Mouse (Mus musculus) MN1 (cell line): ENCODE measurements at regions not wholly inside any gene's neighbourhood (a gene's known extent, or its start where the extent isn't known, plus 50 kb on each side); places are given as distances from the start of the nearest gene placed in this dataset.
A peak's percentile ranks its signal among the peaks of the same experiment; 100 is the strongest.
"Not testable (repeated sequence)": the region's sequence is repeated elsewhere in the genome, so short reads cannot be mapped to it uniquely, and the experiment has no call there.

Experiments used
- DNase-seq: peaks from one replicate; pipeline ENCODE4 v3.0.0-alpha.2; 2016; ENCODE audit warnings: low spot score

DNA sequence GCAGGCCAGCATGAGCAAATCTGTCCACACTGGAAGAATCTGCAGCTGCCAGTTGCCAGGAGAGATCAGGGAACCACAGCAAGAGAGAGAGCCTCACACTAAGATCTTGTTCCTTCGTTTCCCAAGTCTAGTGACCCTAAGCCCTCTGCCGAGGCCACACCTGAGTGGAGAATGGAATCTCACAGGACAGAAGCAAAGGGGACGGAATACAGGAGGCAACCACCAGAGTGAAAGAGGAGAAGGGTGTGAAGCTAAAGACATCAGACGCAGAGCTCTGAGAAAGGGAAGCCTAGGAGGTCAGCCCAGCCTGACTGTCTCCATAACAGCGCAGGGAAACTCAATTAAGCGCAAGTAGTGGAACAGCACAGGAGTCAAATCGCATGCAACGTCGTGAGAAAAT, 75.0 kb downstream of the Suds3 start:
- DNase-seq = no peak

DNA sequence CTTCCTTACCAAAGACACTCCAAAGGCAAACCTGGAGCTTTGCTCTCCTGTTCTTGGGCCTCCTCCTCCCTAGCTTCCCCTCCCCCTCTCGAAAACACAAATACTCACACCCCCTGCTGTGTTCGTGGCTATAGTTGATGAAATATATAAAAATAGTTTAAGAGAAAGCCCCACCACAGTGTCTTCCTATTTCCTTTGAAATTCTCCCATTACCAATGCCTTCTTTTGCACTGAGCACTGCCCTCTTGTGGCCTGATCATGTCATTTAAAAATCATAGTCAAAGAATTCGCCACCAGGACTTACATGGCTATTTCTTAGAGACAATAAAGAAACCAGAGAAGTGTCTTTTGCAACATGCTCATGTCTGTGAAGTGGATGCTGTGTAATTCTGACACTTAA, 78.7 kb downstream of the Suds3 start:
- DNase-seq = peak; percentile 64

- no peak for DNase-seq
Measured at GRCm38 (mm10) chr5:117032130-117032529, 83.8 kb downstream of the Suds3 start.

DNA sequence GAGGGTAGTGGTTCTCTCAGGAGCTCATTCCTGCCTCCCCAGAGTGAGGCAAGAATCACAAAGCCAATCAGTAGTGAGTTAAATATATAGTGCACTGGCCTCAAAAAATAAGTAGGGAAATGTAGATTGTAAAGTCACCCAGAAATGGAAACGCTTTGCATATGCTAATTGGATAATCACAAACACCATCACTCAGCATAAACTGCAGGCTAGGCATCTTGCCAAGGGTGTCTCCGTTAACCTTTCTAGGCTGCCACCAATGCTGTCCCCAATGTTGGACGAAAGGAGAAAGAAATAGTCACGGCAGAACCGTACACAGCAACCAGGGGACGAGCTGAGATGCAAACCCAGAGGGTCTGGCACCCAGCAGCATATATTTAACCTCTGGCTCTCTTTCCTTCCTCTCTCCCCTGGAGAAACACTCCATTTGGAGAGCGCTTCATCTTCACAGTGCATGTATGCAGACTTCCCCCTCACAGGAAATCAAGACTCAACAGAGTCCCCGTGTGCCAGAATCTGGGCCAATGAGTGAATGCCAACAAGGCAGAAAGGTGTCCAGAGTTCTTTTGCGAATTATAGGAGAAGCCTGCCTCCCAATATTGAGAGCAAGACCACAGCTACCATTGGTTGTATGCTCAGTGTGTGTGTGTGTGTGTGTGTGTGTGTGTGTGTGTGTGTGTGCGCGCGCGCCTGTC, 90.1 kb downstream of the Suds3 start:
- DNase-seq = no peak

DNA sequence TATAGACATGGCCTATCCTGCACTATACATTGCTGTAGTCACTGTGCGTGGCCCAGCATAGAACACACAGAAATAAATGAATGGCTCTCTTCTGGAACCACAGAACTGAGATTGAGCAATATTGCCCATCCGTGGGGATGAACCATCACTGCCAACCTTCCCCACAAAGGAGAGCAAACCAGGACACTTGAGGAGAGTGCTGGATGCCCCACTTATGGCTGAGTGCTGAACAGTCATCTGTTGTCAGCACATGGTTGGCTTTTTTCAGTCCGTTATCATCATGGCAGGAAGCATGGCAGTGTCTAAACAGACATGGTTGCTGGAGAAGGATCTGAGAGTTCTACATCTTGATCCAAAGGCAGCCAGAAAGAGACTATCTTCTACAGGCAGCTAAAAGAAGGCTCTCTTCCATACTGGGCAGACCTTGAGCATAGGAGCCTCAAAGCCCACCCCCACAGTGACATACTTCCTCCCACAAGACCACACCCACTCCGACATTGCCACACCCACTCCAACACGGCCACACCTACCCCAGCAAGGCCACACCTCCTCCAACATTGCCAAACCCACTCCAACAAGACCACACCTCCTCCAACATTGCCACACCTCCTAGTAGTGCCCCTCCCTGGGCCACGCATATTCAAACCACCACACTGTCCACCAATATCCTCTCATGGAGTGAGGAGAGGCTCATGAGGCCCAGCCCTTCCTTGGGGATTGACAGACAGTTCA, 97.3 kb downstream of the Suds3 start:
- no peak for DNase-seq

- no peak for DNase-seq
Measured at GRCm38 (mm10) chr5:117011128-117011527, 104.8 kb downstream of the Suds3 start.

- no peak for DNase-seq
Measured at GRCm38 (mm10) chr5:117000770-117001201, 115.1 kb downstream of the Suds3 start.

- no peak for DNase-seq
Measured at GRCm38 (mm10) chr5:116994508-116994907, 121.4 kb downstream of the Suds3 start.

DNA sequence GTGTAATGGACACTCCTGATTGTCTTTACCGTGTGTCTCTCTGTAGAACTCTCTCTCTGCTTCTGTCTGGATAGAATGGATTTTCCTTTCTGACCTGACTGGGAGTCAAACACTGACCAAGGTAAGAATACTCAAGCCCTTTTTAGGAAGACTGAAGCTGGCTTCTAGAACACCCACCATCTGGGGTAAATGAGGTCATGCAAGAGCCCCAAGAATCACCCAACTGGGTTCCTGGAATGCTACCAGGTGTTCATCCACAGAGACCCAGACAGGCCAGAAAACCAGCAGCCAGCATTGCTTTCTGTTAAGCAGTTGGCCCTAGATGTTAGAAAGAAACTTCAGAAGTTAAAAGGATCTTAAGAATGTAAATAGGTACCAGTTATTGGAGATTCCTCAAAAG, 122.2 kb downstream of the Suds3 start:
- no peak for DNase-seq

DNA sequence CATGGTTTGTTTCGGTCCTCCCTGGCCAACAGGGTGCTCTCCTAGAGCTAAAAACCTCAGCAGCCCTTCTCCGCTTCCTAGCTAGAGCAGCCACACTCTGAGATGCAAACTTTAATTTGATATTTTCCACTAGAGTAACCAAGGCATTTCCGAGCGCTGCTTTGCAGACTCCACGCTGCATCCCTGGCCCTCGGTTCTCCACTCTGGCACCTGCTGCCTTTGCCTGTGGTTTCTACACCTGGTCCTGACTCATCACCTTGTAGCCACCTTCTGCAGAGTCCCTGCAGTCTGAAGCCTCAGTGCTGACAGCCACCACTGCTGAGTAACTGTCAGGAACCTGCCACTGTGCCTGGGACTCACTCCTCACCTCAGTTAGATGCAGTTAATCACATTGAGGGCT, 124.5 kb downstream of the Suds3 start:
- DNase-seq = no peak

- not testable (repeated sequence) for DNase-seq
Measured at GRCm38 (mm10) chr5:116971474-116971873, 144.4 kb downstream of the Suds3 start.

DNA sequence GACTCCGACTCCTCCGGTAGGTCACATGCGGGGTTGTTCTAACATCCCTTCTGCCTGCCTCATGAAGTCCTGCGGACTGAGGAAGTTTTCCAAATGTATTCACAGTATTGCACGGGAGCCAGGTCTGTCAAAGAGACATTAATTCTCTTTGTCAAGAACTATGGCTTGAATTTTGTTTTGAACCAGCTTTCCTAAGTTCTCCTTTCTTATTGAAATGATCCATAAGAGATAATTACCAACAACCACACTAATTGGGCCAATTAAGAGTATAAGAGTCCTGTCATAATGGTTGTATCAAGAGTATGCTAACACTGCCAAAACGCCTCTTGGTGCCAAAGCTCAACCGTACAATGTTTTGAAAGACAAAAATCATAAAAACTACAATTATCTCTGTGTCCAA, 151.7 kb downstream of the Suds3 start:
- no peak for DNase-seq

- DNase-seq = no peak
Measured at GRCm38 (mm10) chr5:116963106-116963505, 152.8 kb downstream of the Suds3 start.

DNA sequence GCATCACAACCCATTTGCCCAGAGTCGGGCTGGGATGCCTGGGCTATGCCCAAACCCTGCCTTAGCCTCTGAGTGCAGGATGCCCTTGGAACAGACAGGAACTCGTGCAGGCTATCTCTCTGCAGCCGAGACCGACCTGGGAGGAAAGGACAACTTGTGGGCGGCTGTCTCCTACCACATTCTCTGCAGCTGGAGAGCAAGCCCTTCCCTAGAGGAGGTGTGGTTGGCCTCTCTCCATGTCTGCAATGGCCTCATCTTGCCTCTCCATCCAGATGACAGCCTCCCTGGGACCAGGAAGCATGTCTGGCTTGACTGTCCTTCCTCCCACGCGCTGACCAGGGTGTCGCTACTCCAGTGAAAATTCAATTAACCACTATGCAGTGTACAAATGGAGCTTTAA, 155.9 kb downstream of the Suds3 start:
- no peak for DNase-seq

DNA sequence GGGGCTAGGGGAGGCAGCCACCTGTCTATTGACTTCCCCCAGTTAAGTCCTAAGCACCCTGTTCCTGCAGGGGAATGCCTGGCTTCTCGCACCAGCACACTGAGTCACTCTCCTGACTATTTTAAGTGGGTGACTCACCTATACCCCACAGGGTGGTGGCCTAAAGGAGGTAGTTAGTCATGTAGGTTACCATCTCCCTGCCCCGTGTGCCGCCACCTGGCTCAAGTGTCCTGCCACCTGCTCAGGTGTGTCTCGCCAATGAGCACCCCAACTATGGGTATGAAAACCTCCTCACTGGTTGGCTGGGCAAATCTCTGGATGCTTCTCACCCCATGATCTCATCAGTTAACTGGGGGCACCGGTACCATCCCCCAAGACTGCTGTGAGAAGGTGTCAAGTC, 157.8 kb downstream of the Suds3 start:
- no peak for DNase-seq

- DNase-seq = no peak
Measured at GRCm38 (mm10) chr5:116956572-116956971, 159.3 kb downstream of the Suds3 start.

DNA sequence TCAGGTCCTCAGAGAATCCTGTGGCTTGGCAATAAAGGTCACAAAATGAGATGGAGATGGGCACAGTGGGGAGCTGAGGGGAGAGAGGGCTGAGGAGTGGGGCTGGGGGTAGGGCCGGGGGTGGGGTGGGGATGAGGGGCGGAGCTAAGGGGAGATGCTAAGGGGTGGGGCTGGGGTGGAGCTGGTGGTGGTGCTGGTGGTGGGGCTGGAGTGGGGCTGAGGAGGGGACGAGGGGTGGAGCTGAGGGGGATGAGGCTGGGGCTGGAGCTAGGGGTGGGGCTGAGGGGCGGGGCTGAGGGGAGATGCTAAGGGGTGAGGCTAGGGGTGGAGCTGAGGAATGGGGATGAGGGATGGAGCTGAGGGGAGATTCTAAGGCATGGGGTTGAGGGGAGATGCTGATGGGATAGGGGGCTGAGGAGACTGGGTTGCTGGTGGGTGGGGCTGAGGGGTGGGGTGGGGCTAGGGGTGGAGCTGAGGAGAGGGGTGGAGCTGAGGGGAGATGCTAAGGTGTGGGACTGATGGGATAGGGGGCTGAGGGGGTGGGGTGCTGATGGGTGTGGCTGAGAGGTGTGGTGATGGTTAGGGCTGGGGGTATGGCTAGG, 165.5 kb downstream of the Suds3 start:
- DNase-seq = no peak

GRCm38 (mm10) chr5:116934585-116934984, 181.3 kb downstream of the Suds3 start:
- DNase-seq = no peak

DNA sequence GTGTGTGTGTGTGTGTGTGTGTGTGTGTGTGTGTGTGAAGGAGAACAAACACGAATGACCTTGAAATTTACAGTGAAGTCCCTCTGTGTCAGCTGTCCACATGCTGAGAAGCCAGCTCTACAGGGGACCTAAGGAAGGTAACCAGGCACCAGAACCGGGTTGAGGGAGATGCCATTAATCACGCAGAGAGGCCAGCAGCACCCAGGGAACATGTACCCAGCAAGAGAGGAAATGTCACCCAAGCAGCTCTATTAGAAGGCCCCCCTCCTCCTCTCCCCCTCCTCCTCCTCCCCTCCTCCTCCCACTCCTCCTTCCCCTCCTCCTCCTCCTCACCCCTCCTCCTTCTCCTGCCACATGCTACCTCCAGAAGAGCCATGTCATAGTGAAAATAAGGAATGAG, 181.8 kb downstream of the Suds3 start:
- DNase-seq = no peak

- DNase-seq = no peak
Measured at GRCm38 (mm10) chr5:116933105-116933504, 182.8 kb downstream of the Suds3 start.

DNA sequence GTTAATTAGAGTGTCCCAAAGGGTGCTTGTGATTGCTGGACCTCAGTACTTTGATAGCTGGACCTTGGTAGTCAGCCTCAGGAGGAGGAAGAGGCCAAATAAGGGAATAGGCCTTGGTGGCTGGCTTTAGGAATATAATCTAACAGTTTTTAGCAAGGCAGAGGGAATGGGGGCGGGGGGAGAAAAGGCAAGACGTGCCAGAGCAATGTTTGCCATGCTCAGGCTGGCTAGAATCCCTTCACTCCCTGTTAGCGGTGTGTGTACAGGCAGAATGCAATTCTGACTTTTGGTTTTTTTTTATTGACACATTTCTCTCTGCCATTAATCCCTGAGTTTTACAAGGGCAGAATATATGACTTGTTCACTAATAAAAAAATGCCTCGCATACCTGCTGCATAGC, 192.2 kb downstream of the Suds3 start:
- DNase-seq = no peak

DNA sequence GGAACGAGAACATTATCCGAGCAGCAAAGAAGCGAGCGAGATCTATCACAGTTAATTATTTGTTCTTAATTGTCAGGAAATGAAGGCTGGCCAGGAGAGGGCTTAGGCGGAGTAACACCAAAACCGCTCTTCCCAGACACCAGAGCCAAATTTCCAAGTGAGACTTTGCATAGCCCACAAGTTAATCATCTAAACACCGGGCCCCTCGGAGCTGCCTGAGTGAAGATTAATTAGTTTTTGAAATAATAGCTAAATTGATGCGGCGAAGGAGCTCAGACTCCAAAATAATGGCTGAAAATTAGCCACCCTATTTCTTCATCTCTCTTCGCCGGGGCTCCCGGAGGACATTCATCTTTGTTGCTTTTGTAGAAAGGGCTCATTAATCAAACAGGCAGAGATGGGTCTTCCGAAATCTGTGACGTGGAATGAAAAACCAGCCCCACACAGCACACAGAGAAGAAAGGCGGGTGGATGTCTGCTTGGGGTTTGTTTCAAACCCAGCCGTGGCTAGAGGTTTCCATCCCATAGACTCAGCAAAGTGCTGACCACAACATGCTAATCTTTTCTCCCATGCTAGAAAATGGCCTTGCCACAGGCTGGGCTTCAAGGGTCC, 193.7 kb downstream of the Suds3 start:
- DNase-seq = peak; percentile 11

- DNase-seq = no peak
Measured at GRCm38 (mm10) chr5:116914876-116915275, 201.0 kb downstream of the Suds3 start.
